Mouse (Mus musculus): ENCODE measurements at regions not wholly inside any gene's neighbourhood (a gene's known extent, or its start where the extent isn't known, plus 50 kb on each side); places are given as distances from the start of the nearest gene placed in this dataset.

DNA sequence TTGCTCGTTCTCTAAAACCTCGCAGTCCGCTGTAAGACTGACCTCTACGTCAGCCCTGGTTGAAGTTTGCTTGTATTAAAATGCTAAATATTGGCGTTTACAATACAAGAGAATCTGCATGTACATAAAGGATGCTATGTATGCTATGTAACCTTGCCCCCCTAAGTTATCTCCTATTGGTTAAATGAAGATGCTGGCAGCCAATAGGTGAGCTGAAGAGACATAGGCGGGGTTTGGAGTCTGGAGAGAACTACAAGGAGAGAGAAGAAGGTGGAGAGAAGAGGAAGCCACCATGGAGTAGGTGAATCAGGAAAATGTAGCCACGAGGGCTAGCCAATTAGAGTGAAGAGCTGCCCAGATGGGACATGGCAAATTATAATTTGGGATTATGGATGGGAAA lies 214.0 kb upstream of the Amigo2 start:
- no peak for DNase-seq (ENCODE audit: low read depth)

DNA sequence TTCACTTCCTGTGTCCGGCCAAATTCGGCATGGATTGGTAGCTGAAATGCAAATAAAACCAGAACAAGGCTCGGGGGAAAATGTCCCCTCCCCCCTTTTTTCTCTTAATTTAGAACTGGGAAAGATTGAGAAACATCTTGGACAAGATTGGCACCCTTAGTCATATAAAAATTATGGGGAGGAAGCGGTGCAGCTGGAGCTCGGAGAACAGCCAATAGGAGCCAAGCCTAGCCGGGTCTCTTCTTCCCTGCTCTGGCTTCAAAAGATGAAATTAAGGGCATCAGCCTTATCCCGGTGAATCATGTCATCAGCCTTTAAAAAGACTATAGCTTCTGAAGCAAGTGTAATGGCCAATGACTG lies 213.3 kb upstream of the Amigo2 start:
- no peak for DNase-seq (ENCODE audit: low read depth)

DNA sequence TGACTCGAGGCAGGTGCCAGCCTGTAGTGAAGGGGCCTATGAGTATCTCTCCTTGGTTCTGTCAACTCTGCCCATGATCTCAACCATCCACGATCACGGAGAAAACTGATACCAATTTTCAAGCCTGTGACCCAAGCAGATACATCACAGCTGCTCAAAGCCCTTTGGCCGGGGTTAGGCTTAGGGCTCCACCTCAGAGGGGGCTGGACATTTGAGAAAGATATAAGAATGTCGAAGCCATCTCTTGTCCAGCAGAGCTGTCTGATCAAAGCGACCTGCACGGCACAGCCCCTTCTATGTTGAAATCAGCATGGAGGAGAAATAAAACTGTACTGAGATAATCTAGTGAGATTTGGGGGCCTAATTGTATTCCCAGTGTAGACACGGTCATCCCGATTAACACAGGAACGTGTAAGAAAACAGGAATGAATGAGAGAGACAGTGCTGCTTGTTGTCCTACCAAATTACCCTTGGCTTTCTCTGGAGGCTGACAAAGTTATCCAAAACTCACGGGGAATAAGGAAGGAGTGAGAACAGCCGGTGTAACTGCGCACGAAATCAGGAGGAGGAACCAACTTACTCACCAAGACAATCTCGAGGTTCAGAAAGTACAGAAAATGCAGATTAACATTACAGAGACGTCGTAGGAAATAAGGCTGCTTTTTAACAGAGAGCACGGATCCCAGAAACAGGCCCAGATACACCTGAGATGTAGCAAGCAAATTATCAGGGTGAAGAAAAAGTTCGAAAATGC lies 212.7 kb upstream of the Amigo2 start:
- DNase-seq (ENCODE audit: low read depth): peak; percentile 22

GRCm38 (mm10) chr15:97458748-97459221 lies 211.7 kb upstream of the Amigo2 start:
- peak; percentile 92 for DNase-seq (ENCODE audit: low read depth)

DNA sequence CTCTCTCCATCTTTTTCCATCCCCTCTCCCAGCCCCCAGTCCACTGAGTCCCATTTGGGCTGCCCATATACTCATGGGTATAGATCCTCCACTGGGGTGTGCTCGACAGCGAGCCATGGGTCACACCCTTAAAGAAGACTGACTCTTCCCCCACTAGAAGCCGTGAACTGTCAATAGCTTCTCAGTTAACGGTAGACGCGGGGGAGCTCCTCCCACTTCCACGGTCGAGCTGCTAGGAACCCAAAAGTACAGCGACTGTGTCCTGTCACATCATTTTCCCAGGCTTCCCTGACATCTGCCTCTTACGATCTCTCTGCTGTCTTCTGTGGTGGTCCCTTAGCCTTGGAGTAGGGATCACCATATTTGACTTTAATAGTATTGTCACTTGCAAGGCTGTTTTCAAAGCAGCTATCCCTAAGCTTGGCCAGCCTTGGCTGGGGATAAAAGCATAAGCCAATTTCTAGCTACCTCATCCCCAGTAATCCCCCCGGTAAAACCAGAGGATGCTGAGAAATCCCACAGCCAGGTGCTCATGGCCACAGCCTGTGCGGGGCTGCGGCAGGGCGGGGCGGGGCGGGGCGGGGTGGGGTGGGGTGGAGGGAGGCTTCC lies 211.2 kb upstream of the Amigo2 start:
- peak; percentile 87 for DNase-seq (ENCODE audit: low read depth)

- peak; percentile 56 for DNase-seq (ENCODE audit: low read depth)
These were observed 210.4 kb upstream of the Amigo2 start for GRCm38 (mm10) chr15:97457468-97457867.

DNA sequence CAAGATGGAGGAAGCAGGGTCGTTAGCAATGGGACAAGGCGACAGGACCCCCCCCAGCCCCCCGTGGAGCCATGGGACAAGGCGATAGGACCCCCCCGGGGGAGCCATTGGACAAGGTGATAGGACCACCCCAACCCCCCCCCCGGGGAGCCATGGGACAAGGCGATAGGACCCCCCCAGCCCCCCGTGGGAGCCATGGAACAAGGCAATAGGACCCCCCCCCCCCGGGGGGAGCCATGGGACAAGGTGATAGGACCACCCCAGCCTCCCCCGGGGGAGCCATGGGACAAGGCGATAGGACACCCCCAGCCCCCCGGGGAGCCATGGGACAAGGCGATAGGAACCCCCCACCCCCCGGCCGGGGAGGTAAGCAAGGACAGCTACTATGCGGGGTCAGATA lies 209.9 kb upstream of the Amigo2 start:
- DNase-seq (ENCODE audit: low read depth): no peak

- DNase-seq (ENCODE audit: low read depth): peak; percentile 67
These were observed 208.6 kb upstream of the Amigo2 start for GRCm38 (mm10) chr15:97455672-97456071.

GRCm38 (mm10) chr15:97449724-97450123 lies 202.6 kb upstream of the Amigo2 start:
- DNase-seq (ENCODE audit: low read depth): peak; percentile 50

DNA sequence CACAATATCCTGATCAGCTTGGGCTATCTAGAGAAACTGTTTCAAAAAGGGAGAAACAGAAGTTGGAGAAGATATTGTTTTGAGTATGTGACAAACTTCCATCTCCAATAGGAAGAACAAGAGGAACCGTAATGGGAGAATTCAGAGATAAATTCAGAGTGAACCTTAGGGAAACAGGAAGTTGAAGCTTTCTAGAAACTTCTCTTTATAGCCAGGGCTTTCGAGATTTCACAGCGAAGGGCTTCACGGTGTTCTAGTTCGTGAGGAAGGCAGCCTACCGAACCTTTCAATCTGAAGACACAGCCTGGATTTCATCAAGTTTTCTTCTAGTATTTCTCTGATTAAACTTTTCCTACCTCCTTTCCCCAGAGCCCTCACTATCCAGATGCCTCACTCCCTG lies 201.9 kb upstream of the Amigo2 start:
- DNase-seq (ENCODE audit: low read depth): no peak

- peak; percentile 35 for DNase-seq (ENCODE audit: low read depth)
These were observed 201.3 kb upstream of the Amigo2 start for GRCm38 (mm10) chr15:97448243-97448880.

DNA sequence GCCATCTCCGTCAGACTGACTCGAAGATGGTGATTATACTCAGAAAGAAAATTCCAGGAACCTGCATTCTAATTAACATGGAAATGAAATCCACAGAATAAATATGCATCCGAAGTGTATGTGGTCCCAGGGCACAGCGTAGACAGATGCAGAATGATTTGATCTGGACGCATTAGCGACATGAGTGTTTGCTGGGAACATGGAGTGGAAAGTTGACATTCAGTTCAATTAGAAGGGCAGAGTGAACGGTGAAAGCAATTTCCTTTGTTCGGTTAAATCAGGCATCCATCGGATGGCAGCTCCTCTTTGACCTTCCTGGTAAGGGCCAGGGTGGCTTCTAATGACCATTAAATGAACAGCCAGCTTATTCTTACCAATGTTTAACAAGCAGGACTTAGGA lies 199.1 kb upstream of the Amigo2 start:
- DNase-seq (ENCODE audit: low read depth): no peak

DNA sequence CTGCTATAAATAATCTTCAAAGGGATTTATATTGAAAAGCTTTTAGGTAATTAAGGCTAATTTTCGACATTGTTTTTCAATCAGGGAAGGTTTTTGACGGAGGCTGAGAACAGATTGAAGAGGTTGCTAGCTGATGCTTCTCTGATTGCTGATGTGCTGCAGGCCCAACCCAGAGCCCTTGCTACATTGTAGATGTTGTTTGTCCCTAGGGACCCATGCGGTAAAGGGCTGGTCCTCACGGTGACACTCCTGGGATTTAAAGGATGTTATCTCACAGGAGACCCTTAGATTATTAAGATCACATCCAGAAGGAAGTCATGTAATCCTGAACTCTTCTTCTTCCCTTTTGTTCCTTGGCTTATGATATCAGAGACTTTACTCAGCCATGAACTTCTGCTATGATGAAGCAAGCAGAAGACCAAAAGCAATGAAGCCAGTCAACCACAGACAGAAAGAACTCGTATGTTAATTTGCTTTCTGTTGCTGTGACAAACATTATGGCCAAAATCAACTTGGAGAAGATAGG lies 191.2 kb upstream of the Amigo2 start:
- DNase-seq (ENCODE audit: low read depth): no peak
